Mouse (Mus musculus) frontal cortex, adult 2 months (tissue): ENCODE measurements around the gene Casp2. TPM values are rescaled to one million over a fixed set of nuclear protein-coding genes. Genes with fewer than 3 reads are reported as not detected.

Experiments used
- DNase-seq, 2 experiments: peaks; one replicate each; pipeline ENCODE4 v3.0.0; 2022; ENCODE audit warnings: low spot score in 1 of 2; ENCODE audit errors: extremely low spot score in 1 of 2
- polyA plus RNA-seq: library from polyadenylated mRNA; depleted of rRNA; stranded (reverse); fragments of >200 nt; gene quantifications from 2 replicates; pipeline ENCODE4 v1.2.3, GENCODE M21; 2012; rRNA removed

Gene Casp2
- 29.1 and 30.8 TPM in 2 replicates for polyA plus RNA-seq

- DNase-seq, result peak; percentile 98 to 99
These were observed at the start of gene Casp2 for GRCm38 (mm10) chr6:42264626-42265312. Gene Casp2, plus strand, starts transcription at chr6:42264985.

- DNase-seq, result no peak
These were observed 49.8 kb upstream of the Casp2 start, which contains the start of gene Tas2r144 for GRCm38 (mm10) chr6:42215028-42215427. Gene Tas2r144, plus strand, starts transcription at chr6:42215328.

GRCm38 (mm10) chr6:42222286-42222685 lies 42.5 kb upstream of the Casp2 start:
- DNase-seq, result no peak

- no peak for DNase-seq
These were observed 39.7 kb upstream of the Casp2 start for GRCm38 (mm10) chr6:42225046-42225445.

- peak in 1 of 2 experiments; percentile 83 for DNase-seq
These were observed 37.3 kb upstream of the Casp2 start for GRCm38 (mm10) chr6:42227240-42228101.

GRCm38 (mm10) chr6:42229610-42230009 lies 35.2 kb upstream of the Casp2 start:
- no peak for DNase-seq

- peak; percentile 56 to 60 for DNase-seq
These were observed 33.6 kb upstream of the Casp2 start for GRCm38 (mm10) chr6:42231191-42231590.

- DNase-seq, result peak; percentile 57 to 69
These were observed 27.4 kb upstream of the Casp2 start for GRCm38 (mm10) chr6:42237276-42237805.

GRCm38 (mm10) chr6:42241311-42242045 lies 23.3 kb upstream of the Casp2 start:
- peak in 1 of 2 experiments; percentile 63 for DNase-seq

GRCm38 (mm10) chr6:42245711-42246353 lies 19.0 kb upstream of the Casp2 start, which contains the start of gene Gstk1:
Gene Gstk1, plus strand, starts transcription at chr6:42245935.
- peak; percentile 41 to 62 for DNase-seq

GRCm38 (mm10) chr6:42247173-42247572 lies 17.6 kb upstream of the Casp2 start:
- no peak for DNase-seq

GRCm38 (mm10) chr6:42247981-42248380 lies 16.8 kb upstream of the Casp2 start:
- no peak for DNase-seq

GRCm38 (mm10) chr6:42251791-42252190 lies 13.0 kb upstream of the Casp2 start:
- DNase-seq, result no peak

- DNase-seq, result no peak
These were observed 11.7 kb upstream of the Casp2 start for GRCm38 (mm10) chr6:42253103-42253502.

- DNase-seq, result peak in 1 of 2 experiments; percentile 68
These were observed 7.4 kb upstream of the Casp2 start for GRCm38 (mm10) chr6:42257303-42257863.

GRCm38 (mm10) chr6:42260430-42260829 lies 4.4 kb upstream of the Casp2 start:
- DNase-seq, result no peak

- no peak for DNase-seq
These were observed 3.1 kb upstream of the Casp2 start, which contains the start of gene Tmem139 for GRCm38 (mm10) chr6:42261524-42262170. Gene Tmem139, plus strand, starts transcription at chr6:42261970.

- peak in 1 of 2 experiments; percentile 19 for DNase-seq
These were observed 876 bp downstream of the Casp2 start for GRCm38 (mm10) chr6:42265391-42266330.
